Mouse (Mus musculus) heart, adult 2 months (tissue): ENCODE data around the gene Rsad1.

Experiments
- CTCF ChIP-seq: fragments of 200-600 bp; IDR thresholded peaks from 2 replicates; pipeline ENCODE4 v1.8.1; 2022; ENCODE audit warnings: antibody characterized with exemption, mild to moderate bottlenecking, moderate library complexity
- EP300 ChIP-seq: fragments of 200-500 bp; IDR thresholded peaks from 2 replicates; pipeline ENCODE4 v1.6.1; 2011; ENCODE audit warnings: low read depth, low read length, control low read depth; ENCODE audit not compliant: insufficient read depth
- POLR2A ChIP-seq: fragments of 200-500 bp; IDR thresholded peaks from 2 replicates; pipeline ENCODE4 v1.6.1; 2011; ENCODE audit warnings: mild to moderate bottlenecking, low read depth, low read length, control low read depth; ENCODE audit not compliant: insufficient read depth

DNA sequence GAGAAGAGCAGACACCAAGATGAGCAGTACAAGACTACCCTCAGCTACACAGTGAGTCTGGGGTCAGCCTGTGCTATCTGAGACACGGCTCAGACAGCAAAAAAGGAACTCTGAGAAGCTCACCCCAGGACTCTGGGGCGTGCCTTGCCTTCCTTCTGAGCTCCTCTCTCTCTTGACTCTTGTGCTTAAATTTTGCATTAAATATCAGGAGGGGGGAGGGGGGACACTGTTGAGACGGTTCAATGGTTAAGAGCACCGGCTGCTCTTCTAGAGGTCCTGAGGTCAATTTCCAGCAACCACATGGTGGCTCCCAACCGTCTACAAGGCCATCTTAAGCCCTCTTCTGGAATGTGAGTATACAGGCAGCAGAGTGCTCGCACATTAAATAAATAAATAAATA is 38.5 kb upstream of the Rsad1 start:
- TF ChIP-seq CTCF (no peak), POLR2A (no peak), EP300 (no peak)
